21 mouse cellular contexts compared by ENCODE assay signal in genomic region chr6:114804866-114805265, GRCm38 (mm10).
DNase-seq lines count a peak whose midpoint lies in the region; ATAC-seq lines count a peak whose summit lies in the region.
"Had no signal": no experiment of that assay in that cellular context is flagged by ENCODE, and none has a peak within 500 bp of the region (broad histone marks: within the 10 kb centered on the region; RNA-seq: fewer than 3 reads in every experiment).

No protein-coding gene starts in this region.

- no peak overlapping the region for H3K4me3 ChIP-seq in midbrain, embryonic 10.5 days
- H3K4me3 ChIP-seq in midbrain, embryonic 13.5 days (replicated peaks): no peak overlapping the region
- no peak overlapping the region for H3K4me3 ChIP-seq in embryonic facial prominence, embryonic 10.5 days
- no peak overlapping the region for H3K4me3 ChIP-seq in hindbrain, embryonic 16.5 days (ENCODE audit: low read length)
- H3K4me3 ChIP-seq: forebrain, embryonic 13.5 days; heart, adult 2 months; heart, embryonic 15.5 days; megakaryocyte, embryonic 14.5 days had no signal

- whole genome bisulfite sequencing in midbrain, embryonic 10.5 days: 70% methylated on average over 1 of the region's 1 CpGs
- WGBS in midbrain, embryonic 13.5 days: 46% methylated on average over 1 of the region's 1 CpGs
- WGBS in embryonic facial prominence, embryonic 10.5 days: 86% methylated on average over 1 of the region's 1 CpGs
- WGBS in hindbrain, embryonic 16.5 days: 59% methylated on average over 1 of the region's 1 CpGs

- no peak for ATAC-seq in midbrain, embryonic 13.5 days
- no peak; the same call in 1 of the 2 replicates for ATAC-seq in hindbrain, embryonic 16.5 days
- ATAC-seq: forebrain, embryonic 13.5 days; intestine, embryonic 16.5 days; Patski had no signal

- H3K9ac ChIP-seq in midbrain, embryonic 13.5 days (replicated peaks): no peak overlapping the region
- no peak overlapping the region for H3K9ac ChIP-seq in hindbrain, embryonic 16.5 days (ENCODE audit: low read depth, low read length)
- H3K9ac ChIP-seq: forebrain, embryonic 13.5 days; heart, embryonic 15.5 days had no signal

- peaks cover 20% of the 10 kb centered on the region for H3K4me1 ChIP-seq in midbrain, embryonic 10.5 days
- peaks cover 13% of the 10 kb centered on the region for H3K4me1 ChIP-seq in midbrain, embryonic 13.5 days (replicated peaks)
- H3K4me1 ChIP-seq in embryonic facial prominence, embryonic 10.5 days: peaks cover 20% of the 10 kb centered on the region
- peaks cover 3% of the 10 kb centered on the region; the same call in 1 of the 2 replicates for H3K4me1 ChIP-seq in hindbrain, embryonic 16.5 days (ENCODE audit: control insufficient read depth, insufficient read depth, low read depth, low read length)

- 0 out of 2 replicates have a peak overlapping the region, but pooled peaks have one; percentile 52 for H3K27ac ChIP-seq in midbrain, embryonic 10.5 days (replicated peaks)
- H3K27ac ChIP-seq in midbrain, embryonic 13.5 days: no peak overlapping the region
- 0 out of 2 replicates have a peak overlapping the region, but pooled peaks have one; percentile 1 for H3K27ac ChIP-seq in embryonic facial prominence, embryonic 10.5 days (replicated peaks)
- peak overlapping the region; percentile 30 for H3K27ac ChIP-seq in hindbrain, embryonic 16.5 days (ENCODE audit: low read depth, low read length)
- H3K27ac ChIP-seq: heart, adult 2 months; heart, embryonic 15.5 days had no signal

- H3K9me3 ChIP-seq in midbrain, embryonic 10.5 days (replicated peaks): no peaks in the 10 kb centered on the region
- no peaks in the 10 kb centered on the region for H3K9me3 ChIP-seq in midbrain, embryonic 13.5 days
- H3K9me3 ChIP-seq in embryonic facial prominence, embryonic 10.5 days: no peaks in the 10 kb centered on the region
- H3K9me3 ChIP-seq in hindbrain, embryonic 16.5 days (ENCODE audit: control insufficient read depth, low read length): no peaks in the 10 kb centered on the region
- H3K9me3 ChIP-seq: forebrain, embryonic 13.5 days; heart, embryonic 15.5 days; megakaryocyte, embryonic 14.5 days had no signal

- no peak overlapping the region for H3K4me2 ChIP-seq in midbrain, embryonic 13.5 days (replicated peaks)
- H3K4me2 ChIP-seq in hindbrain, embryonic 16.5 days (ENCODE audit: low read length): no peak overlapping the region
- H3K4me2 ChIP-seq: forebrain, embryonic 13.5 days; heart, embryonic 15.5 days had no signal

- no peaks in the 10 kb centered on the region for H3K36me3 ChIP-seq in midbrain, embryonic 10.5 days
- no peaks in the 10 kb centered on the region for H3K36me3 ChIP-seq in midbrain, embryonic 13.5 days
- H3K36me3 ChIP-seq in embryonic facial prominence, embryonic 10.5 days (replicated peaks): no peaks in the 10 kb centered on the region
- no peaks in the 10 kb centered on the region for H3K36me3 ChIP-seq in hindbrain, embryonic 16.5 days (ENCODE audit: control insufficient read depth, insufficient read depth, low read length)
- H3K36me3 ChIP-seq: heart, embryonic 15.5 days had no signal

- no peaks in the 10 kb centered on the region for H3K27me3 ChIP-seq in midbrain, embryonic 10.5 days (ENCODE audit: low read depth, poor library complexity, severe bottlenecking)
- H3K27me3 ChIP-seq in midbrain, embryonic 13.5 days: no peaks in the 10 kb centered on the region
- H3K27me3 ChIP-seq in embryonic facial prominence, embryonic 10.5 days (replicated peaks; ENCODE audit: low read depth, poor library complexity, severe bottlenecking): no peaks in the 10 kb centered on the region
- no peaks in the 10 kb centered on the region for H3K27me3 ChIP-seq in hindbrain, embryonic 16.5 days (replicated peaks; ENCODE audit: control insufficient read depth, insufficient read depth, low read length)
- H3K27me3 ChIP-seq: forebrain, embryonic 13.5 days; Patski had no signal

- DNase-seq in midbrain, embryonic 10.5 days (ENCODE audit: low spot score): no peak
- DNase-seq in embryonic facial prominence, embryonic 10.5 days (ENCODE audit: low spot score): no peak
- peak; percentile 84 for DNase-seq in skeletal muscle tissue, adult 2 months (ENCODE audit: low read depth, low spot score)
- DNase-seq in B cell, adult 2 months: no peak
- DNase-seq in left cerebral cortex, adult 9 months (ENCODE audit: low spot score in 2 of 2): no peak
- DNase-seq: adrenal gland, postnatal 10 days; cerebellum, adult 9-10 months; heart, adult 2 months; heart, postnatal 4 days; kidney, postnatal 36 days; lung, adult 18-20 months; lung, postnatal 14 days; right cerebral cortex, postnatal 25 days; thymus, adult 2 months had no signal
